Mouse (Mus musculus) liver, postnatal 0 days (tissue): ENCODE measurements at regions not wholly inside any gene's neighbourhood (a gene's known extent, or its start where the extent isn't known, plus 50 kb on each side); places are given as distances from the start of the nearest gene placed in this dataset.

ENCODE experiments used
- CTCF ChIP-seq: sonication (generic); IDR thresholded peaks from 2 replicates; pipeline ENCODE4 v1.5.1; 2016; ENCODE audit warnings: antibody characterized with exemption, low read depth
- EP300 ChIP-seq: IDR thresholded peaks from 2 replicates; pipeline ENCODE4 v1.6.1; 2016; ENCODE audit warnings: antibody characterized with exemption, low read depth, mild to moderate bottlenecking

DNA sequence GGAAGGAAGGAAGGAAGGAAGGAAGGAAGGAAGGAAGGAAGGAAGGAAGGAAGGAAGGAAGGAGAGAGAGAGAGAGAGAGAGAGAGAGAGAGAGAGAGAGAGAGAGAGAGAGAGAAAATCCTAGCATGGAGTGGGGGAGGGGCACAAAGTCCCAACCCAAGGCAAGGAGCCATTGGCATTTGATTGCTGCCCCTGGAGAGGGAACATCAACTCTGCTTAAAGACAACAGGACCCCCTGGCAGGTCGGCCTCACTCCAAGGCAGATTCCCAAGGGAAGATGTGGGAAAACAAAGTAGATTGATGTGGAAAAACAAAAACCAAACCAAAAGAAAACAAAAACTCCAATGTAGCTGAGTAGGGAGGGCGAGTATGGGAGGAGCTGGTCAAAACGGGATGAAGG is 49.9 kb upstream of the Fzd10 start:
- TF ChIP-seq CTCF (no peak), EP300 (no peak)
